Mouse (Mus musculus): ENCODE measurements at regions not wholly inside any gene's neighbourhood (a gene's known extent, or its start where the extent isn't known, plus 50 kb on each side); places are given as distances from the start of the nearest gene placed in this dataset.

DNA sequence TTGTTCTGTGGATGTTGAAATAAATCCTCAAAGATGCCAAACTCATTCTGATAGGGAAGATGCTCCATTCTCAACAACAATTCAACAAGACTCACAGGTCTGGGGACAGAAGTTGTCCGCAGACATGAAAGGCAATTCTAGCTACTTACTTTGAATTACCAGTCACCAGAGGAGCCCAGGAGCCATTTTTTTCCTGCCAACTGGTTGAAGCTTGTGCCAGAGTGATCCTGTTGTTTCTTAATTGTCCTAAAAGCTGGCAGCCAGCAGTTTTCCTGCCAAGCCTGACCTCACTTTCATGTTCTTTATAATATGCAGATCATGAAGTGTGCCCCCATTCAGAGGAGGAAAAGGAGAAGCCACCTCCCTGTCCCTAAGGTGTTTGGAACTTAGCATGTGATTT lies 110.0 kb upstream of the Ankrd1 start:
- no peak for DNase-seq (ENCODE audit: low read depth, low spot score)

DNA sequence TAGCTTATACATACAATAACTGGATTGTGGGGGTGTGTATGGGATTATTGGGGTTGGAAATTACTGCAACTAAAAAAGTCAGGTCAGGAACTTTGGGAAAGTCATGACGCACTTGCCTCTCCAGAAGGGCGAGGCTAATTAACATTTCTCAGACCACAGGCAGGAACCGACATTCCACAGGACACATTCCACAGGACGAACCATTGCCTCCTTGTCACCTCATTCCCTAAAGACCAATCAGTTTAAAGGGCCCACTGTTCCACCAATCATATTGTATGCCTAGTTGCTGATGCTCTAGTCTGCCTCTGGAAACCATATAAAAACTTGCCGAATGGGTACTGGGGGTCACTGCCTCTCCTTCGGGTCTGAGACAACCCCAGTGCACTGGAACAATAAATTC lies 113.0 kb upstream of the Pcgf5 start:
- no peak for DNase-seq (ENCODE audit: low read depth, low spot score)

DNA sequence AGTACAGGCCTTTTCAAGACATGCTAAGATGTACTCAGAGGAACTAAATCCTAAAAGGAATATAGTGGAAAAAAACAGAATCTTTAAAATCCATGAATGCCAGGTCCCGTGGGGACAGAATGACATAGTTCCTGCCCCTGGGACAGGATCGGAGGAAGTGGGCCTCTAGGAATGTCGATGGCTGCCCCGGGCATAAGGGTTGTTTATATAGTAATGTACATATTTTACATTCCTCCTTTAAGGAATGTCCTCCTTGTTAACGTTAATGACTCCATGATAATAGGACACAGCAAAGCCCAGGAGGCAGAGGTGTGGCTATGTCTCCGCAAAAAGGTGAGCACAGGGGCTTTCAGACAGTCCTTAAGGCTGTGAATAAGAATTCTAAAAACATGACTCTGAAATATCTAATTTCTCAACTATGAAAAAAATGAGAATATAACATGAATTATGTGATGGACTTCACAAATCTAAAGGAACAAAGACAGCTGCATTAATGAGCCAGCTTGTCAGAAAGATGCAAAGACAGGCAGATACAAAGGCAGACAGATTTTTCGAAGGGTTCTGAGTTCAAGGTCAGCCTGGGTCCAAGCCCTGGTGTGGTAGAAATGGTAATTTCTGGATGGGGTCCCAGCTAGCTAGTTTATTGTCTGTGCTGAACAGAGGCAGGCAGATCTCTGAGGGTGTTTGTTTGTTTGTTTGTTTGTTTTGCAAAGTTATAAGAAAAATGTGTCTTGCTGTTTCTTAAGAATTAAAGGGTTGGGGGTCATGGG lies 111.3 kb upstream of the Pcgf5 start:
- DNase-seq (ENCODE audit: low read depth, low spot score) = peak; percentile 54

DNA sequence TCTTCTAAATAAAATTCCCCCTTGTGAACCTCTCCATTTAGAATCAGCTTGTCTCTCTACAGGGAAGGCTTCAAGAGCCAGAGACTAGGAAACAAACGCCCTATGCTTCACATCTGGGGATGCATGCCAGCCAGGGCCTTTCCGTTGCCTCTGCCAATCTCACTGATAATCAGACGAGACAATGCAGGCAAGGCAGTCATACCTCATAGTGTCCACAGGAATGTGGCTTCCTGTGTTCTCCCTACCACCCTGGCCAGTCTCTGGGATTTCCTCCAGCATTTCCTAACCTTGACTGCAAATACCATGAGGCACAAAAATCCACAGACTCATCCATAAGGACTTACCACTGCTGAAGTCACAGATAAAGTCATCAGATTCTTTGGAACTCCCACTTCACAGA lies 110.4 kb upstream of the Pcgf5 start:
- peak; percentile 96 for DNase-seq (ENCODE audit: low read depth, low spot score)

DNA sequence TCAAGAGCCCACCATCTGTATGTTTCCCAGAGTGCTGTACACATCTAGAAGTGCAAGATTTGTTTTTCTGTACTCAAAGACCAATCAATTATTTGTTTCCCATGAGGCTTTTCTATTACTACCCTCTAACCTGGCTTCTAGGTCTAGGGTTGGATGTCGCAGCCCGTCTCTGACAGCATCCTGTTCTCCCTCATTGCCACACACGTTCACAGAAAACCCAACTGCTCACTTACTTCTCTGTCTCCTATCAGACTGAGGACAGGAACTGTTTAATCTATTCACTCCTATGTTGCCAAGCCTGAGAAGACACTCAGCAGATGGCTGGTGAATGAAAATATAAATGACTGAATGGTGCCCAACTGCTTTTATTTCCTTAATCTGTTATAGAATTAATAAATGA lies 109.6 kb upstream of the Pcgf5 start:
- DNase-seq (ENCODE audit: low read depth, low spot score) = no peak

DNA sequence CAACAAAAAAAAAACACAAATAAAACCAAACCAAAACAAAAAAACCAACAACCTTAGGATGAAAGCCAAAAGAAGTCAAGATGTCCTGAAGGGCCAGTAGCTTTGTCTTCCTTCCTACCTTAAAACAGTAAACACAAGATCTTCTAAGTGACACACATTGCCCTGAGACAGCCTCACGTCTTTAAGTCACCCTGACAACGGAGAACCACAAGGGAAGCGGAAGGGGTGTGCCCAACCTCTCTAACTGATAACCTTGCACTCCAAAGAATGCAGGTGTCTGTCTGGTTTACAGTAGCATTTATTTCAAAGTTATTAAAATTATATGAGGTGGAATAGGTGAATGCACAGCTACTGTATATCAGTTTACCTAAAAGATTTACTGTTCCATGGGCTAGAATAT lies 105.7 kb upstream of the Pcgf5 start:
- DNase-seq (ENCODE audit: low read depth, low spot score) = no peak

DNA sequence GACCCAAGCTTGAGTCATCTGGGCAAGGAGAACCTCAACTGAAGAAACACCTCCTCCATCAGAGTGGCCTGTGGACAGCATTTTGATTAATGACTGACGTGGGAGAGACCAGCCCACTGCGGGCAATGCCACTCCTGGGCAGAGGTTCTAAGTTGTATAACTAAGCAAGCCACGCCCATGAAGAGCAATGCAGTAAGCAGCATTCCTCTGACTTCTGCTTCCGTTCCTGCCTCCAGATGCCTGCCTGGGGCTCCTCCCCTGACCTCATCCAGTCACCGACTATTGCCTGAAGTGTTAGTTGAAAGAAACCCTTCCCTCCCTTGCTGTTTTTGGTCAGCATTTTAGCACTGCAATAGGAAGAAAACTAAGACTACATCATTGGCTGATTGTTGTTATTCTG lies 105.2 kb upstream of the Pcgf5 start:
- peak; percentile 55 for DNase-seq (ENCODE audit: low read depth, low spot score)

DNA sequence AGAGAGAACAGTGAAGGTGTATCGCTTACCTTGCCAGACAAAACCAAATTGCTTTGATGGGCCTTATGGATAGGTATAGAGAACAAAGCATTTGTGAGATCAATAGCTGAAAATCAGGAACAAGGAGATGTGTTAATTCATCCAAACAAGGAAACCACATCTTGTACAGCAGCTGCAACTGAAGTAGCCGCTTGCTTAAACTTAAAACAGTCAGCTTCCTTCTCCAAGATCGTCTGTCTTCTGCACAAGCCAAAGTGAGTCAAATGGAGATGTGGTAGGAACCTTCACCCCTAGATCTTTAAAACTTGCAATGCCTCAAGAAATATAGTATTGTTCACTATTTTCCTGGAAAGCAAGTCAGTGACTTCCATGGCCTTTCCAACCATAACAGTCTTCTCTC lies 95.6 kb upstream of the Pcgf5 start:
- no peak for DNase-seq (ENCODE audit: low read depth, low spot score)

DNA sequence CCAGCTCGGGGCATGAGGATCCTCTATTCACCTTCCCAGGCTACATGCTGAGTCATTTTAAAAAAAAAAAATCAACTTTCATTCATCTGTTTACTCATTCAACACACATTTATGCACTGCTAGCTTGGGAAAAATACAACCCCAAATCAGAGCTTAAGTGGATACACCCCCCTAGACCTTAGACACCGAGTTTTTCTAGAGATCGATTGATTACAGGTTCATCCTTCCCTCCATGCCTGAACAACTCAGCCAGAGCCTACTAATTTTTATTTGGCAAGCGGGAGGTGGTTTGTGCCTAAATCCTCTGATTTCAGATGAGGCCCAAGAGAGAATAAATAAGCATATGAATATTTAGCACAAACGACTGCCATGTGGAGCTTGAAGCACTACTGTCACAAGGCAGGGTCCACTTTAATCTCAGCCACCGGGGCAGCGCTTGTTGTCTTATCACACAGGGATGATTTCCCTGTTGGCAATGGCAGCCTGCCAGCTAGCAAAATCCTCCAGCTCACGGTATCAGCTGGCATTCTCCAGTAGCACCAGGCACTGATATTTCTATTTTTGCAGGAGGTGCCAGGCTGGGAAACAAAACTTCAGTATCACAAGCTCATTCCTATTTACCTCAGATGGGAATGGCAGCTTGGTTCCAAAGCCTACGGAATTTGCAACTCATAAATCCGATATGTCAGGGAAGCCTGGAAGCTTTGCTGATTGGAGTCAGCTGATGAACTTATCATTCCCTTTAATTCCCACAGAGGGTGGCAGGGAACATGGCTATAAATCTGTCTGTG lies 90.2 kb upstream of the Pcgf5 start:
- peak; percentile 50 for DNase-seq (ENCODE audit: low read depth, low spot score)

DNA sequence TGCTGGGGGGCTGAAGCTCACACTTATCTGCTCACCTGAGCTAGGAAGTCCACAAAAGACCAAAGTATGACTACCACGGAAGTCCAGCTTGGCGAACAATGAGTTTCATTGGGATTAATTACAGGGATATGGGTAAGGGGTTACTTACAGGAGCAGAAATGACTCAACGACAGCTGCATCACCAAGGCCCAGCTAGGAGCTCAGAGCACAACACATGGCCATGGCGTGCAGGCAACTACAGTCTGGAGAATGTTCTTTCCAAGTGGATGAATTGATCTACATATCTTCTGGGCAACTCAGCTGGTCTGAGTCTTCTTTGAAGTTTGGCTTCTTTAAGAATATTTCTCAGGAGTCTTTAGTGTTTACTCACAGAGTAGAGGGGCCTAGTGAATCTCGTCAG lies 86.3 kb upstream of the Pcgf5 start:
- DNase-seq (ENCODE audit: low read depth, low spot score) = no peak

DNA sequence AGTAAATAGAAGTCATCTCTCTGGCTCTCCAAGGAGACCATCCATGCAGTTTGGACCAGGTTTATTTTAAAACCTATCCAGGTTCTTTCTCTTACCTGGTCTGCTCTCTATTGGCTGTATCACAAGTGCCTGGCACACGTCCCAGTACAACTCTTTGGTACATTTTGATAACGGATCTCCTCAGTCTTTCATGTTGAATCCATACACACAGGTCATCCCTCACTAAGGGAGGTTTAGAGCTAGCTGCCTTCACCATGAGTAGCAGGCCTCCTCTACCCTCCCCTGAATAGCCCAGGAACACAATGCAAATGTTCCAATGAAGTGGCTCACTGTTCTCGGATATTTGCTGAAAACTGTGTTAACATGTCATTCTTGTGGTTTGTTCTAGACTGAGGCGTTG lies 84.2 kb upstream of the Pcgf5 start:
- DNase-seq (ENCODE audit: low read depth, low spot score) = no peak

DNA sequence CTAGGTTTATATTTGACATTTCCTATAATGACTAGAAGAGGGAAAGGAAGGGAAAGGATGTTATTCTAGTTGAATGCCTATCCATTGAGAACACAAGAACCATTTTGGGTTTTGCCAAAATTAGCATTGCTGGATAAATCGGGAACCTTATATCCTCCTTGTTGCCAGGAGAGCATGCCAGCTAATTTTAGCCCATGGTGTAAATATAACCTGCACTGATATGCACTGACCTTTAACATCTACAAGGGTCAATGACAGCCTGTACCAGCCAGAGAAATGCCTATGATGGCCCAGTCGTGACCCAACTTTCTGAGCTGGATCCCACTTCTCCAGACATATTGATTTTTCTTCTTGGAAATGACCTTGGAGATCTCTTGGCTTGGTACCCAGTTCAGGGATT lies 83.7 kb upstream of the Pcgf5 start:
- DNase-seq (ENCODE audit: low read depth, low spot score) = no peak

DNA sequence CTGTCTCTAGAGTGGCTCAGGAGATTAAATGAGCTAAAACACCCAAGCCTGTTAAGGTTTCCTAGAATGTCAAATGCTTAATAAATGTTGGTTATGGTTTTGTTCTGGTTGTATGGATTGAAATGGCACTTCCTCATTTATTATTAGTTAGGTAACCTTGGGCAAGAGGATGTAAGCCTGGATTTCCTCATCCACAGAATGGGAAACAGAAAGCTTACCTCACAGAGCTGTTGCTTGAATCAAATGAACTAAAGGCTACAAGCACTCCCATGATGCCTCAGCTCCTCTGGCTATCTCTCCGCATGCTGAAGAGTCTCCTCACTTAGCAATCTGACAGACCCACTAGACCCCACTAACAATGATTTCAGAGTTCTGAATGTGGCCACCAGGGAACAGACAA lies 82.8 kb upstream of the Pcgf5 start:
- no peak for DNase-seq (ENCODE audit: low read depth, low spot score)

DNA sequence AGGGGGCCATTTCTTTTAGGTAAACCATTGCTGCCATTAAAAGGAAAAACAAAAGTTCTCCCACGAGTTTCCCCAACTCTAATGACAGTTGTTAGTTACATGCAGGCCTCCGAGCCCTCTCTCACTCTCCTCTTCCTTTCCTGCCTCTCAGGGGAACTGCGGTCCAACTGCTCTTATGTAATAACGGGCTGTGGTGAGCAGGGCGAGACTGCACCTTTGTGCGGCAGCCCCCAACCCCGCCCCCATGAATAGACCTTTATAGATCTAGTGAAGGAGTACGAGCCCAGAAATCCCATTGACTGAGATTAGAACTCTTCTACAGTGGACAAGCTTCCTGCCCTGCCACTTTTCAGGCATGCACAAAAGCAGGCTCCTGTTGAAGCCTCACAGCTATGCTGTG lies 81.8 kb upstream of the Pcgf5 start:
- no peak for DNase-seq (ENCODE audit: low read depth, low spot score)

DNA sequence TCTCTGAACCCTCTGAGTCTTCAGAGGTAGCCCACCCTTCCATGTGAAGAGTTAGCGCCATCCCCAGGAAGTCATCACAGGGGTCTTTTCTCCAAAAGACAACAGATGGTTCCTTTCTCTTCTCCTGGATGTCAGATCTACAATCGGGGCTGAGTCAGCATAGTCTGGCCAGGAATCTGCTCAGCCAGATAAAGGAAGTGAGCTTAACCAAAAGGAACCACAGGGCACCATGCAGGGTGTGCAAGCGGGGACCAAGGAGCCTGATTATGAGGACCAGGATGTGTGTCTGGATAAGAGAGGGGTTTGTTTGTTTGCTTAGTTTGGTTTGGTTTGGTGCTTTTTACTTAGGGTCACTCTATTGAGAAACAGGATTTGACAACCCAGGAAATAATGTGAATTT lies 74.6 kb upstream of the Pcgf5 start:
- DNase-seq (ENCODE audit: low read depth, low spot score) = no peak

DNA sequence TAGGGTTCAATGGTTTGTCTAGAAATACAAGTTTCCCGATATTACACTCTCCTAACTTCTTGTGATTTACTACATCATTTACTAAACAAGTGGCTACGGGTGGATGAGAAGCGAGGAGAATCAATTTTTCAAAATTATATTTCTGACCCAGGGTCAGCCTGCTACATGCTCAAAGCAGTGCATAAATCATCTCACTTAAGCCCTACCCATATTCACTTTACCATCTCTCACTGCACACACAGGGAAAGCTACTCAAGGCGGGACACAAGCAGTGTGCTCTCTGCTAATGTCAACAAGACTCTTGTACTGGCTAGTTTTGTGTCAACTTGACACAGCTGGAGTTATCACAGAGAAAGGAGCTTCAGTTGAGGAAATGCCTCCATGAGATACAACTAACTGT lies 62.6 kb upstream of the Pcgf5 start:
- no peak for DNase-seq (ENCODE audit: low read depth, low spot score)

DNA sequence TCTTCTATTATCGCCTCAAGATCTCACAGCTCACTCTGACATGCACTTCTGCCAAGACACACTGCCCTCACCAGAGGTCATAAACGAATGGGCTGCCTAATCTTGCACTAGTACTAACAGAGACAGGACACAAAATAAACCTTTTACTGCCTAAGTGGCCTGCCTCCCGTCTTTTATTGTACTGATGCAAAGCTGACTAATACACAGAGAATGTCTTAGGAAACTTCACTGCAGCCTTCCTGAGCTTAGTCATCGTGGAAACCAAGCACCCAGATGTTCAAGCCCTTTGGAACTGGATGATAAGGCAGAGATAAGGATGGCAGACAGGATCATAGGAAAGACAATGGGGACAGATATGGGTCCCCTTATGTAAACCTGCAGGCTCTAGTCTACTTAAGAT lies 57.3 kb upstream of the Pcgf5 start:
- DNase-seq (ENCODE audit: low read depth, low spot score) = peak; percentile 93

DNA sequence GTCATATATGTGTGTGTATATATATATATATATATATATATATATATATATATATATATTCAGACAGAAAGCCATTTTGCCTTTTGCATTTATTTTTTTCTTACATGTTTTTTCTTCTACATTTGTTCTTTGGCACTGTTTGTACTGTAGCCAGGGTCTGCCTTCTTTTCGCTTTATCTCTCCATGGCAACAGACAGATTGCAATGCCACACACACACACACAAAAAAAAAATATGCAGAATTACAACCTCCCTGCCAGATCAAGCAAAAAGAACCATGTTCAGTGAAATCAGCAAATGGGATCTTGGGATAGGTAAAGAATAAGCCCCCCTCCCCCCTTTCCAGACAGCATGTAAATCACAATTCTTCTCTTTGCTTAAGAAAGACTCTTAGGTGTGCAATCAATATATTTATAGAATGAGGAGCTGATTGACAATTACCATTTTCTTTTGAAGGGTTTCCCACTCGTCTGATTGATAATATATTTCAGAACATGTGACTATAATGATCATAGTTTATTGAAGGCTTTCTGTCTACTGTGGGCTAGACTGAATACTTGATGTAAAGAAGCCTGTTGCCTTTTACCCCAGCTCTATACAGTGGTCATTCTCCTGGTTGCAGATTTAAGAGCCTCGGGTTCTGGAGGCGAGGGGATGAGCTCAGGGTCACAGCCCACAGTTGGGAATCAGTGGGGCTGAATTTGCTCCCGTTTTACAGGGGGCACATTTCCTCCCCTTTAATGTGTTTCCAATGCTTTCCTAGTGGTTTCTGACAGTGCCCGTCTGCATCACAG lies 54.7 kb upstream of the Pcgf5 start:
- DNase-seq (ENCODE audit: low read depth, low spot score) = no peak

Data from 3T3-L1 (cell line).